Mouse (Mus musculus) lung, postnatal 0 days (tissue): Measurements from ENCODE around the gene Dync2h1.

Source experiments
- CTCF ChIP-seq: IDR thresholded peaks from 2 replicates; pipeline ENCODE4 v1.5.1; 2016; ENCODE audit warnings: antibody characterized with exemption, mild to moderate bottlenecking
- EP300 ChIP-seq: IDR thresholded peaks from 2 replicates; pipeline ENCODE4 v1.6.1; 2016; ENCODE audit warnings: antibody characterized with exemption, mild to moderate bottlenecking, control low read depth

- no peak for TF ChIP-seq EP300
- TF ChIP-seq CTCF = no peak
These were observed 61.4 kb downstream of the Dync2h1 start for GRCm38 (mm10) chr9:7122863-7123262.
